Mouse (Mus musculus) CD4-positive, CD25-positive, alpha-beta regulatory T cell, adult 2 months (primary cell): Measurements from ENCODE around the gene Zfp953.
A peak's percentile ranks its signal among the peaks of the same experiment; 100 is the strongest.

ENCODE experiments used
- DNase-seq: peaks from one replicate; pipeline ENCODE4 v3.0.0-alpha.2; 2012; ENCODE audit warnings: low read depth, low spot score

Gene Zfp953

GRCm38 (mm10) chr13:67360131-67360744 lies at the start of gene Zfp953, which contains the start of gene Gm28044:
Gene Zfp953, minus strand, starts transcription at chr13:67360605.
Gene Gm28044, minus strand, starts transcription at chr13:67360536.
- peak; percentile 93 for DNase-seq

DNA sequence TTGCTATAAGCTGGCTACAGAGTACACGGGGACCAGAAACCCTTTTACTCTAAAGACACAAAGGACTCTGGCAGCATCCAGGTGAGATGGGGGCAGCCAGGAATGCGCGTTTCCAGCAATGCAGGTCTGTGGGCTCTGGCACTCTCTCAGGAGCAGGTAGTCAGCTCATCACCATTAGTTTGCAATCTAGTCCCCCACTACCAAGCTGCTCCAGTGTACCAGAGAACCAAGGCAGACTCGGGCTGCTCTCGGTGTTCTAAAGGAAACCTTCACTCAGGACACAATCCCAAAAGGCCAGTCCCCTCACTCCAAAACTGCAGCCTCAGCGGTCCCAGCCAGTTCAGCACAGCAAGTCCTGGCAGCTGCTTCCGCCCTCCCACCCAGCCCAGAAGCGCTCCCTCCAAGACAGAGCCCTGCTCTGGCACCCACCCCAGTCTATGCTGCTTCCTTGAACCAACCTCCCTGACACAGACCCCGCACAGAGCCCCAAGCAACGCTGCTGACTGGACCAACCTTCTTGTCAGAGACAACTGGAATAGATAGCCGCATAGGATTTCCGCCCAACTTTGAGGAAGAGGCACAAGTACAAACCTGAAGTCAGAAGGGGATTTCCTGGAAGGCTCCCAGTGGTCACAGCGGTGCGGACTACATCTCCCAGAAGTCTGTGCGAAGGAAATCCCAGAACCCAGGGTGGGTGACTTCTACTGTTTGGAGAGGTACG lies 38.9 kb upstream of the Zfp953 start, which contains the start of gene Zfp429:
Zfp429 (minus strand) TSS at position 637 of the 721 bp plus-strand sequence.
- peak; percentile 88 for DNase-seq

DNA sequence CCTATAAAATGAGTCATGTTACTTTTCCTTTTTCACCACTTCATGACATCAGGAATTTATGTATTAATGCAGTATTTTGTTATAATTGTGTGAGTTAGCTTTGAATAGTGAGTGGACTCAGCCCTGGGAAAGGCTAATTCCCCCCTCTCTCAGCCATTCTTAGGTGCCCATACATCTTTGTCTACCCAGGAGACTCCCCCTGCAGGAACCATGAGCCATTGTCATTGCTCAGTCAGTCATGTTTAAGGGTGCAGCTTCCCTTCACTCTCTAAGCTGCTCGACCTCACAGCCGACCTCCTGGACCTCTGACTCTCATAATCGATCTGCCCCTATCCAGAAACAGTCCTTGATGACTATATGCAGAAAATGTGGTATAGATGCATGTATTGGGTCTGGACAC lies 15.8 kb upstream of the Zfp953 start:
- DNase-seq = peak; percentile 7

GRCm38 (mm10) chr13:67375050-67375911 lies 14.9 kb upstream of the Zfp953 start, which contains the start of the genes Gm28041 and Zfp456:
Gene Gm28041, minus strand, starts transcription at chr13:67375733.
Gene Zfp456, minus strand, starts transcription at chr13:67375810.
- DNase-seq = peak; percentile 91

- DNase-seq = no peak
Measured at GRCm38 (mm10) chr13:67351854-67352253, 8.6 kb downstream of the Zfp953 start.

DNA sequence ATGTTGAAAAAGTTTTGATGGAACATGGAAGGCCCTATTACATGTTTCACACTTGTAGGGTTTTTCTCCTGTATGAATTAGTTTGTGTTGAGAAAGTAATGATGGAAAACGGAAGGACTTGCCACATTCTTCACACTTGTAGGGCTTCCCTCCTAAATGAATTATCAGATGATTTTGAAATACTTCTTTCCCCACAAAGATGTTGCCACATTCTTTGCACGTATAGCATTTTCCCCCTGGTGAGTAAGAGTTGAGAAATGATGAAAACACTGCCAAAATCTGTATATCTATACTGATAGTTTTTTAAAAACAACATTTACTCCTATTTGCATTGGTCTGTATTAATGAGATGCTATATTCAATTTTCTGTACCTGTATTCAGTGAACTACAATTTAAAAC lies 17.0 kb downstream of the Zfp953 start:
- no peak for DNase-seq

DNA sequence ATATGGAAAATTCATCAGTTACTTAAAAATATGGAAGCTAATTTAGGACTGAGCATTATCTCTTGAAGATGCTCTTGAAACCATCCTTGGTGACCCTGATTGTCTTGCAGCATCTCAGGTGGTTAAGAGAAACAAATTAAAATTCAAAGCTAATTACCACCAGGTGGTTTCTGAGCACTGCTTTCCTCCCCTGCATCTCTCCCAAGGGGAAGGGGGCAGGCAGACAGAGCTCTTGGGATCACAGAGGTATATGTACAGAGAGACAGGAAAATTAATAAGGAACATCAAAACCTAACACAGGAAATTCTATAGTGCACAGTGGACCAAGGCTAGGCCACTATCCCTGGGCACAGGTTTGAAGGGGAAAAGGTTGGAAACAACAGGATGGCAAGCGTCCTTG lies 27.5 kb downstream of the Zfp953 start:
- peak; percentile 21 for DNase-seq

GRCm38 (mm10) chr13:67332019-67332724 lies 28.2 kb downstream of the Zfp953 start, which contains the start of gene Zfp595:
Gene Zfp595, minus strand, starts transcription at chr13:67332570.
- peak; percentile 92 for DNase-seq

DNA sequence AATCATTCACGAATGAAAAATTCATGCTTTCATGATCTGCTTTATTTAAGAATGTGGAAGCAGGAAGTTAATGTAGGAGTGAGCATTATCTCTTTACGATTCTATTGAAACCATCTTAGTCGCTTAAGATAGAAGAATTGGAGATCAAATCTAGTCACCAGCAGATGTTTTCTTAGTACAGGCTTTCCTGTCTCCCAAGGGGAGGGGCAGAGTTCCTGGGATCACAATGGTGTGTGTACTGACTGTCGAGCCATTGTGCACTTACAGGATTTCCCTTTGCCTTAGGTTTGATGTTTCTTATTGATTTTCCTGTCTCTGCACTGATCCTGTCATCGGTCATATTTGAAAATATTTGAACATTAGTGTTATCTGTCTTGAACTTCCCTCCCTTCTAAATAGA lies 53.7 kb downstream of the Zfp953 start:
- peak; percentile 11 for DNase-seq

- peak; percentile 92 for DNase-seq
Measured at GRCm38 (mm10) chr13:67305822-67306672, 54.4 kb downstream of the Zfp953 start, which contains the start of gene Zfp457. Gene Zfp457, minus strand, starts transcription at chr13:67306485.
